Mouse (Mus musculus) kidney, adult 11 months (tissue): ENCODE data around the gene Gstp3.
"Not testable (repeated sequence)": the region's sequence is repeated elsewhere in the genome, so short reads cannot be mapped to it uniquely, and the experiment has no call there.

Experiments
- DNase-seq: peaks from one replicate; pipeline ENCODE4 v3.0.0; 2022

Gene Gstp3

DNA sequence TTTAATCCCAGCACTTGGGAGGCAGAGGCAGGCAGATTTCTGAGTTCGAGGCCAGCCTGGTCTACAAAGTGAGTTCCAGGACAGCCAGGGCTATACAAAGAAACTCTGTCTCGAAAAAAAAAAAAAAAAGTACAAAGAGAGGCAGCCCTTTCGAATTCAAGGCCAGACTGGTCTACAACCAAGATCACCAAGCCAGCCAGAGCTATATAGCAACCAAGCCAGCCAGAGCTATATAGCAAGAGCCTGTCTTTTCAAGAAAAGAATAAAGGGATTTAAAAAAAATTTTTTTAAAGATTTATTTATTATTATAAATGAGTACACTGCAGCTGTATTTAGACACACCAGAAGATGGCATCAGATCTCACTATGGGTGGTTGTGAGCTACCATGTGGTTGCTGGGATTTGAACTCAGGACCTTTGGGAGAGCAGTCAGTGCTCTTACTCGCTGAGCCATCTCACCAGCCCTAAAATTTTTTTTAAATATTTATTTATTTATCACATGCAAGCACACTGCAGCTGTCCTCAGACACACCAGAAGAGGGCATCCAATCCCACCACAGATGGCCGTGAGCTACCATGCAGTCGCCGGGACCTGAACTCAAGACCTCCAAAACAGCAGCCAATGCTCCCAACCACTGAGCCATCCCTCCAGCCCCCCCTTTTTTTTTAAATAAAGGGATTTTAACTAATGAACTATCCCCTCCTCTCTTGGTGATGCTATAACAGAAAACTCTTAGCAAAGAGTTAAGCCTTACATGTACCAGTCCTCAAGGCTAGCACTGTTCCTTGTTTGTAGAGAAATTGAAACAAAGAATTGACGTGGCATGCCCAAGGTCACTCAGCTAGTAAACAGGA, 902 bp upstream of the Gstp3 start:
- DNase-seq = not testable (repeated sequence)

DNA sequence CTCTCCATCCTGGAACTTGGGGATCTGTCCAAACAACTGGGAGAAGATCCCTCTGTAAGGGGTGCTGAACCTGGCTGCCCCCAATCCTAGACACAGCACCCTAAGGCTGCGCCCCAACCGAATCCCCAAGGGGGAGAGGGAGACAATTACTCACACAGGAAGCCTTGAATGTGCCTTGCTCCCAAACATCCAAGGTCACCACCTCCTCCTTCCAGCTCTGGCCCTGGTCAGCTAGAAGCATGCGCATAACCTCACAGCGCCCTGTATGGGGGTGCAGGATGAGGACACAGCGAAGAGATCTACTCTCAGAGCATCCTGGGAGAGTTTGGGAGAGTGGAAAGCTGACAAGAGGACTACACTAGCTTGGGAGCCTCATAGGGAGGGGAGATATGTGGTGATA, 788 bp downstream of the Gstp3 start:
- no peak for DNase-seq

DNA sequence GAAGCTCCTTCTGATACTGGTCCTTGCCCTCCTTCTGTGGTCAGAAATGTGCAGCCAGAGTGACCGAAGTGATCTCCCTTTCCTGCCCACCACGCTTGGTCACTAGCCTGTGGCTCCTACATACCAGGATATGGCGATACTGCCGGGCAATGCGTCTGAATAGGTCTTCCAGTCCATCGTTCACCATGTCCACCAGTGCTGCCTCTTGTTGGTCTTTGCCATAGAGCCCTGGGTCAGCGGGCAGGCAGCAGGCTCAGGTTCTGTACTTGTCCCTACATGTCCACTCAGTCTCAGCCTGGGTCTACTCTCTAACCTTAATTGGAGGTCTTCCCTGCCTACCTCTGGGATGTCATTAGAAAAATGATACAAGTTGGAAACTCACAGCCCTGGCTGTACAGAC, 1.4 kb downstream of the Gstp3 start:
- no peak for DNase-seq

DNA sequence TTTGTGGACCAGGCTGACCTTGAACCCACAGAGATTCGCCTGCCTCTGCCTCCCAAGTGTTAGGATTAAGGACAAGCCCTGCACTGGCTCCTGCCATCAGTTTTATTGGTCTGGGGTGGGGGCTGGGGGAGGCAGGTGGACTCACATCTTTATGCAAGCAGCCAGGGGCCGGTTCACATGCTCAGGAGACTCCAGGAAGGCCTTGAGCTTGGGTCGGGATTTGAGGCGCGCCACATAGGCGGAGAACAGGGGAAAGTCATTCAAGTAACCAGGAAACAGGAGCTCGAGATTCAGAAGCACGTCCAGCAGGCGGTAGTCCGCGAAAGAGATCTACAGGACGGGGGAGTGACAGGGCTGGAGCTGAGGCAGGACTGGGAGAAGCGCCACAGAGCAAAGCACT, 2.0 kb downstream of the Gstp3 start:
- DNase-seq = no peak

DNA sequence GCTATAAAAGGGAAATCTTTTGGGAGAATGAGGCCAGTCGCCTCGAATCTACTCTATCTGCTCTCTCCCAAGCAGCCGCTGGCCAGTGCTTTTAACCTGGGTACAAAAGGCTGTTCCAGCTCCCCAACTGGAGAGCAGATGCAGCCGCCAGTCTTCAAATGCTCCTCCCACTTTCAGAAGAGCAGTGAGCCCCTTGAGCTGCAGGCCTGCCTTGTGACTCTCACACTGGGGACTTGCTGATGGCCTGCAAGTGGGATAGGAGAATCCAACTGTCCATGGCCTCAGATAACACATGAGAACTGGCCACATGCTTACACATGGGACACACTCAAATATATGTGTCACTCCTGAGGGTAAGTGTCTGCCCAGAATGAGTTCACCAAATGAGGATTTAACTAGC, 2.6 kb downstream of the Gstp3 start:
- DNase-seq = peak; percentile 21

DNA sequence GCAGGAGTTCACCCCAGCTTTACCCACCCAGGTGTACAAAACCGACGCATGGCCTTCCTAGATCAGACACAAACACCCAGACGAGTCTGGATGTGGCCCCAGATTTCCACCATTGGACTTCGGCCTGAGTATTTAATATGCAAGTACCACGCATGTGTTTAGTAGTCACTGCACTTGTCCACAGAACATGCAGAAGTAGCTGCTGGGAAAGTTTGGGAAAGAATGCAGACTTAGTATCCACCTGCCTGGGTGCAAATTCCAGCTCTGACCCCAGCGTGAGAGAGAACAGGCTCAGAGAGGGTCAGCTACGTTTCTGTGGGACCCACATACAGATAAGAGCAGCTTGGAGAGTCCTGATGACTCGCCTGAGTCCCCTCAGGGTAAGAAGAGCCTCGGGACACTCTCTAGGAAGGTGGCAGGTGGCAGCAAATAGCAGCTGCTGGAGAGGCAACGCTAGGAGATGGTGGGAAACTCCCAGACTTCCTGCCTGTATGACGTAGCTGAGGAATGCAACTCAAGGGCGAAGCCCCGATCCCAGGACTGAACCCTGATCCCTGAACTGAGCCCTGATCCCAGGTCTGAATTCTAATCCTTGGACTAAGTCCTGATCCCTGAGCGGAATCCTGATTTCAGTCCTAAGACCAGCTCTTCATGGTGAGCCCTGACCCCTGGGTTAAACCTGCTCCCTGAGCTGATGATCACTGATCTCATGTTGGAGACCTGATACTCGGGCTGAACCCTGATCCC, 3.2 kb downstream of the Gstp3 start:
- peak; percentile 57 for DNase-seq

DNA sequence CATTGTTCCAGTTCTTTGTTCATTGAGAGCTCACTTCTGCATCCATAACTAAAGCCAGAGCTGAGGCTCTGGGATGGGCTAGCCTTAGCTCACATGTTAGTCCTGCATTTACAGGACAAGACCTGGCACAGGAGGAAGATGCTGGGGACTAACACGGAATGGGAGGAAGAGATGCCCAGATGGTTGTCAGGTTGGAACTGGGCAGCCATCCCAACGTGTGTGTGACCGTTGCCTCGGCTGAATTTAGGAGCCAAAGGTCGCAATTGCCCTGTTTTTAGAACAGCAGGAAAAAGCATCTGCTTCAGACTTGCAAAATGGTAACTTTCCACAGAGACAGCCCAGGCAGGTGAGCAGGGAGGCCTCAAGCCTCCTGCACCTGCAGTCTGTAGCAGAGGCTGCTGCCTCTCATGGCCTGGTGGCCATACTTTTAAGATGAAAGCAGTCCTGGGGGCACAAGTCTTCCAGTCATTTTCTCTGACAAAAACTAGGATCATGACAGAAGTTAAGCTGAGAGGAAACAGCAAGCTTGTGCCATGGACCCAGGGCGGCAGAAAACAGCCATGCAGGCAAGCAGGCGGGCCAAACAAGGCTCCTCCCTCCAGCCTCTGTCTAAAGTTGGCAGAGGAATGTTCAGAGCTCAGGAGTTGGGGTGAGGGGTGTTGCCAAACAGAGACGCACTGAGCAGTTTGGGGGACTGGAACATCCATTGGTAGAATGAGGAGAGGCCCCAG, 4.0 kb downstream of the Gstp3 start:
- peak; percentile 76 for DNase-seq

DNA sequence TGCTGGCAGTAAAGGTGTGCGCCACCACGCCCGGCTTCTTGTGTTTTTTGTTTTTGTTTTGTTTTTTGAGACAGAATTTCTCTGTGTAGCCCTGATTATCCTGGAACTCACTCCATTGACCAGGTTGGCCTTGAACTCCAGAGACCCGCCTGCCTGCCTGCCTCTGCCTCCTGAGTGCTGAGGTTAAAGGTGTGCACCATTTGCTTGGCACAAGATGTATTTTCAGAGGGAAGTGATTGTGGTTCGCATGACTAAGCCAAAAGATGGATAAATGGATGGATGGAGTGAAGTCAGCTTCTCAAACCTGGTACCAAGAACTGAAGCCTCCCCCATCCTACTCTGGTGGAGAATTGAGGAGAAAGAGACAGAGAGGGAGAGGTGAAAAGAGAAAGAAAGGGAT, 4.8 kb downstream of the Gstp3 start:
- DNase-seq = no peak

DNA sequence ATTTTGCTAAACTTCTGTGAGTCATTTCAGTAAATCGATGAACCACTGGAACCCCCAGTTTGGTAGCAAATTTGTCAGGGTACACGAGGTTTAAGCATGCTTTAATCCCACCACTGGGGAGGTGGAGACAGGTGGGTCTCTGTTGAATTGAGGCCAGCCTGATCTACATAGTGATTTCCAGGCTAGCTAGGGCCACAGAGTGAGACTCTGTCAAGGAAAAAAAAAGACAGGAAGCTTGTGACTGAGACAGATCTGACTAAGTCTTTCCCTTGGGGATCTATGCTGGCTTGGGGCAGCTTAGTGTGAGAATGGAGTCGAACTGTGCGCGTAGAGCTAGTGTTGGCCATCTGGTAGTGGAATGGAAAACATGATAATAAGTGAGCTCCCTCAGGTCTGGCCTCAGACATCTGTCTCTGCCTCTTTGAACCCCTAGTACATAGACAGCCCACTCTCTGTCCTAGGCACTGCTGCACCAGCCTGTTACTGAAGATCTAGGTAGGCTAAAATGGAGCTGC, 6.8 kb downstream of the Gstp3 start:
- DNase-seq = no peak

DNA sequence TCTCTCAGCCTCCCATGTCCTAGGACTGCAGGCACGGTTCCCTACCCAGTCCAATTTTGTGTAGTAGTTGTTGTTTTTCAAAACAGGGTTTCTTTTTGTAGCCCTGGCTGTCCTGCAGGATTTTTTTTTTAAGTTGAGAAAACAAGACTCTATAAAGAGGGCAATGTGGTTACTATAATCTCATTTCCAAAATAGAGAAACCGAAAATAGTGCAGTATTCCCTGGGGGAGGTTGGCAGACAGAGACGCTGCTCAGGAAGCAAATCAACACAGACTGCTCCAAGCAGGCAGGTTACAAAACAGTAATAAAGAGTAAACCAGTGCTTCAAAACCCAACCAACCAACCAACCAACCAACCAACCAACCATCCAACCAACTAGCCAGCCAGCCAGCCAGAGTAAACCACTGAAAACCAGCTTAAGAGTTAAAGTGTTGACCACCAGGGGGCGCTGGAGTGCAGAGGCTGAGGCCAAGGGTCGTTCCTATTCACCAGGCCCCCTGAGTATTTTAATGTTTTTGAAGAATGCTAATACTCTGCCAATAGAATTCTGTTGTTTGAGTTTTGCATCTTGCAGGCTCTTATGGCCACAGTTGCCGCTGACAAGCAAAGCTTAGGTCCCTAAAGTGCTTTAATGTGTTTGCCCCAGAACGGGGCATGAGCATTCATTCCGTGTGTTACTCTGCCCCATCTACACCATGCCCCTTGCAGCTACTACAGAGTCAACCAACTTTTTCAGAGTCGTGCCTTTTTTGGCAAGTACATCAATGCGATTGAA, 7.4 kb downstream of the Gstp3 start:
- DNase-seq = peak; percentile 37

DNA sequence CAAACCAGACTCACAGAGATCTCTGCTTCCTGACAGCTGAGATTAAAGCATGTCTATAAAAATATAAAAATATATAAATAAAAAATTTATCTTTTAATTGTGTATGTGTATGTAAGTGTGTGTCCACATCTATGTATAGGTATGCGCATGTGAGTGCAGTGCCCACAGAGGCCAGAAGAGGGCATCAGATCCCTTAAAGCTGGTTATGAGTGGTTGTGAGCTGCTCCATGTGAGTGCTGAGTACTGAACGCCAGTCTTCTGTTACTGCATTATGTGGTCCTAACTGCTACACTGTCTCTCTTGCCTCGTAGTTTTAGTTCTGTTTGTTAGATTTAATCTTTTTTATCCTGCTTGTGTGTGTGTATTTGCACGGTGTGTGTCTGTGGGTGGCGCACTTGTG, 8.4 kb downstream of the Gstp3 start:
- DNase-seq = no peak

DNA sequence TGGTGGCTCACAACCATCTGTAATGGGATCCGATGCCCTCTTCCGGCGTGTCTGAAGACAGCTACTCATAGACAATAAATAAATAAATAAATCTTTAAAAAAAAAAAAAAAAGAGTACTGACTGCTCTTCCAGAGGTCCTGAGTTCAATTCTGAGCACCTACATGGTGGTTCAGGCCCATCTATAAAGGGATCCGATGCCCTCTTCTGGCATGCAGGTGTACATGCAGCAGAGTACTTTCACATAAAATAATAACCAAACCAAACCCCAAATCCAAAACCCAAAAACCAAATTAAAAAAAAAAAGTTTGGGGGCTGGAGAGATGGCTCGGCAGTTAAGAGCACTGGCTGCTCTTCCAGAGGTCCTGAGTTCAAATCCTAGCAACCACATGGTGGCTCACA, 10.3 kb downstream of the Gstp3 start:
- DNase-seq = not testable (repeated sequence)

DNA sequence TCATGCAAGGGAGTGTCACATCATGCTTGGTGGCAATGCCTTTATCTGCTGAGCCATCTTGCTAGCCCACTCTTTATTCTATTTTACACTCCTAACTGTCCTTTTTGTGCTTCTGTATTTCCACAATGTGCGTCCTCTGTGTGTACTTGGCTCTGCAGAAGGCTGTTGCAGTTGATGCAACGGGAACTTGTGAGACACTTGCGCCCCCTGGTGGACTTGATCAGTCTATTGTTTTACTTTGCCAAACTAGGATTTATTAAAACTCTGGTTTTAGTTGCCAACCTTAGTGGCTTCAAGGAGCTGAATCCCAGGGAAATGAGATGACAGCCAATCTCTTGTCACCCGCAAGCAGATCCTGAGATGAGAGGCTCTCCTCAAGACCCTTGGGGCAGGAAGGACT, 11.5 kb downstream of the Gstp3 start:
- peak; percentile 63 for DNase-seq

DNA sequence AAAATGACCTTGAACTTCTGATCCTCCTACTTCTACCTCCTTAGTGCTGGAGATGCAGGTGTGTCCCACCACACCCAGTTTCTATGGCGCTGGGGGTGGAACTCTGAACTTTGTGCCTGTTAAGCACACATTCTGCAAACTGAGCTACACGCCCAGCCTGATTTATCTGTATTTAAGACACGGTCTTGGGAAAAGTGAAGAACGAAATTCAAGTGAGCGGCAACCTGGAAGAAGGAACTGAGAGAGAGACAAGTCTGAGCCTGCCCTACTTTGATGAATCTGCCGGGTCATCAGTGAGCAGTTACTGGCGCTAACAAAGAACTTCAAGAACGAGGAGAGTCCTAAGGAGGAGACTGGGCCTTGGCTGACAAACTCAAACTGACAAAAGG, 12.5 kb downstream of the Gstp3 start:
- DNase-seq = no peak

DNA sequence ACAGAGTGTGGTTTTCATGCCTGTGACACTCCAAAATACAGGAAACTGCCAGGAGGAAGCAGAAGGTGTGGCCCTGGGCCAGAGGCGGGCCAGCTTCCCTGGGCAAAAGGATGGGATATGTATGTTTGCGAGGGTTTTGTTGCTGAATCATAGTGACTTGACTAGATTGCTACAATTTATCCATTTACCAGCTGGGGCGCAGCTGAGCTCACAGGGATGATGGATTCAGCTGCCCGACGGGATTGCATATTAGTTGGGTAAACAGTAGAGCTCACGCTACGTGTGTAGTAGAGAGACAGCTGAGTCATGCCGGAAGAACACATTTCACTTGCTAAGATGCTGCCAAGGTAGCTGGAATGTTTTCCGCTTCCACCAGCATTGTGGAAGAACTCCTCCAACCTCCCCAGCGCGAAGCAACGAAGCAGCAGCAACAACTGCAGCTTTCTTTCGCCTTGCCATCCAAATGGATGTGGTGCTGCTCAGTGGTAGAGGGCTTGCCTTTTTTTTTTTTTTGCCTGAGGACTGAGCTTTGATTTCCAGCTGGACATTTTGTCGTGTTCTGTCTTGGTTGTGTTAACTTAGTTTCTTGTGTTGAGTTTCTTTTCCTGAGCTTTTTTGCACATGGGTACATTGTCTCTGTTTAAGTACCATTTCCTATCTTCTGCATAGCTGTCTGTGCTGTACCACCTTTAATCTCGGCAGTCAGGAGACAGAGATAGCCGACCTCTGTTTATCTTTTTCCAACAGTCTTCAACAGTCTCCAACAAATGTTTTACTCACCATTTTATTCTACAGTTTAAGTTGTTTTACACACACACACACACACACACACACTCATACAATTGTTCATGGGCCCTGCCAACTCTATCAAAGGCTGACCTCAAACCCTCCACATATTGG, 13.2 kb downstream of the Gstp3 start, which contains the start of gene Gstp2:
Gene Gstp2 (minus strand): TSS at position 58 of the 900 bp plus-strand sequence.
- DNase-seq = peak; percentile 90

DNA sequence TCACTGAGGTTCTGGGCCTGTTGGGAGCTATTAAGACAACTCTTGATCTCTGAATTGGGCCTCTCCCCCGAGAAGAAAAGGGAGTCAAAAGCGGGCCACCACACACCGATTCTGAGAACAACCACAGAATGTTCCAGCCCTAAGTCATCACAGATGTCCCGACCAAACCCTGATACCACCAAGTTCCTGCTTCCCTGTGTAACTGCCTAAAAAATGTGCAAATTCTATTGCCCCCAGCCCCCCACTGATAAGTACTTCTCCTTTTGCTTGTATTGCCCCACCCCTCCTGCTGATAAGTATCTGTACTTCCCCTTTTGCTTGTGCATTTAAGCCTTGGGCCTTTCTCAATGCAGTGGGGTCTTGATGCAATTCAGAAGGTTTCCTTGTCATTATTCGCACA, 15.3 kb downstream of the Gstp3 start:
- not testable (repeated sequence) for DNase-seq

DNA sequence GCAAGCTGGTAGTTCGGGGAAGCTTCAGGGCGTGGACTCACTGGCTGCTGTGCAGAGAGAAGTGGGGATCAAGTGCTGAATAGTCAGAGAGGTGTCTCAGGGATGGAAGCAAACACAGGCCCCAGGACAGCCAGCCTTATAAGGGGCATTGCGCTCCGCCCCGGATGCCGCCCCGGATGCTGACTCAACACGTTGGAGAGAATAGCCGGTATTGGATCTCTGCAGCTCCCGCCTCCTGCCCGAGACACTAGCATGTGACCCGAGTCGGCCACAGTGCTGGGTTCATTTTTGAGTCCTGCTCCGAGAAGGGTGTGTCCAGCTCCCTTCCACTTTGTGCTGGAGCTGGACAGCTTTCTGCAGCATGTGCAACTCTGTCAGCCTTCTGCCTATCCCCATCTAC, 17.2 kb downstream of the Gstp3 start:
- no peak for DNase-seq

DNA sequence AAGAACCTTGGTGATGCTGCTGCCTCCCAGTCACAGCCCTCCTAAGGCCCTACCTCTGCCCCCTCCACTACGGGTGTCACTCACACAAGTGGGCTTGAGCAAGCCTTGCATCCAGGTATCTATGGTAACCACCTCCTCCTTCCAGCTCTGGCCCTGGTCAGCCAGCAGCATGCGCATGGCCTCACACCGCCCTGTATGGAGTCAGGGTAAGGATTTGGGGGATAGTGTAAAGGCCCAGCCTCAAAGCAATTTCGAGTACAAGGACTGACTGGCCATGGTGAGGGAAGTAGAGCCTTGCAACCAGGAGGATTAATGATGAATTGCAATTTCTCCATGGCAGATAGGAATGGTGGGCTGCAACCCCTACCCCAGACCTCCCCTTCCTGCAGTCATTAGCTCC, 17.9 kb downstream of the Gstp3 start:
- DNase-seq = not testable (repeated sequence)

DNA sequence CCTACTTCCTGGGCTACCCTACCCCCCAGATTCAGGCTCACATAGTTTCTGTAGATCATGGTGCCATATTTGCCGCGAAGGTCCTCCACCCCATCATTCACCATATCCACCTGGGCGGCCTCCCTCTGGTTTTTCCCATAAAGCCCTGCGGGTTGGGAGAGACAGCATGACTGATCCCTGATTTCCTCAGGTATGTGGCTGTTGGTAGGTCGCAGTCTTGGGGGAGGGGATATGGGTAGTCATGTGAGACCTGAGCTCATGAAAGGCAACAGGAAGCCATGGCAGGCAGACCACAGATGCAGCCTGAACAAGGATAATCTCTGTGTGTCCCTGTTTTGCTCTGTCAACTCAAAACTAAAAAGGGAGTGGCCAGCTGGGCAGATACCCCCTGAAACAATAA, 18.4 kb downstream of the Gstp3 start:
- not testable (repeated sequence) for DNase-seq

DNA sequence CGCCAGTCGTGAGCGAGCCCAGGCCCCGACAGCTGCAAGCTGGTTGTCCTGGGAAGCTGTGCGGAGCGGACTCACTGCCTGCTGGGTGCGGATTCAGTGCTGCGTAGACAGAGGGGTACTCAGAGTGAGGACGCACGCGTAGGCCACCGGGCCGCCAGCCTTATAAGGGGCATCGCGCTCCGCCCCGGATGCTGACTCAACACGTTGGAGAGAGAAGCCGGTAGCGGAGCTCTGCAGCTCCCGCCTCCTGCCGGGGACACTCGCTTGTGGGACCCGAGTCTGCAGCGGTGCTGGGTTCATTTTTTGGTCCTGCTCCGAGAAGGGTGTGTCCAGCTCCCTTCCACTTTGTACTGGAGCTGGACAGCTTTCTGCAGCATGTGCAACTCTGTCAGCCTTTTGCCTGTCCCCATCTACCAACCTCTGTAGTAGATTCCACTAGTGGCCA, 21.6 kb downstream of the Gstp3 start, which contains the start of gene Gstp1:
Gene Gstp1 (minus strand): TSS at position 198 of the 445 bp plus-strand sequence.
- peak; percentile 83 for DNase-seq

DNA sequence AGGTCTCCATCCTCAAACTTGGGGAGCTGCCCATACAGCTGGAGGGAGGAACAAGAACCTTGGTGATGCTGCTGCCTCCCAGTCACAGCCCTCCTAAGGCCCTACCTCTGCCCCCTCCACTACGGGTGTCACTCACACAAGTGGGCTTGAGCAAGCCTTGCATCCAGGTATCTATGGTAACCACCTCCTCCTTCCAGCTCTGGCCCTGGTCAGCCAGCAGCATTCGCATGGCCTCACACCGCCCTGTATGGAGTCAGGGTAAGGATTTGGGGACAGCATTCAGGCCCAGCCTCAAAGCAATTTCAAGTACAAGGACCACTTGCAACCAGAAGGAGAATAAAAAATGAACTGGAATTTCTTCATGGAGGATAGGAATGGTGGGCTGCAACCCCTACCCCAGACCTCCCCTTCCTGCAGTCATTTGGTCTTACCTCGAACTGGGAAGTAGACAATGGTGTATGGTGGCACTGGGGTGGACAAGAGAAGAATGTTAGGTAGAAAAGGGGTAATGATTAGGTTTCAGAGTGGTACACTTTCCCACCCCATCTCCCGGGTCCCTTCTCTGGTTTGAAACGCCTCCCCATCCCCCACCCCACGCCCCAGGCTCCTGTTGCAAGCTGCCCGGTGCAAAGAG, 22.1 kb downstream of the Gstp3 start:
- not testable (repeated sequence) for DNase-seq
